Mouse (Mus musculus): ENCODE data around the gene Snx20. TPM values are rescaled to one million over a fixed set of nuclear protein-coding genes. Genes with fewer than 3 reads are reported as not detected.
"Not testable (repeated sequence)": the region's sequence is repeated elsewhere in the genome, so short reads cannot be mapped to it uniquely, and the experiment has no call there.

Snx20 gene
- polyA plus RNA-seq, 1 experiment from 2014 or later, result 2.1 TPM

- no peaks in the 10 kb centered on the region for H3K27me3 ChIP-seq (ENCODE audit: control insufficient read depth, insufficient read depth, low read length)
- no peak overlapping the region for H3K27ac ChIP-seq (ENCODE audit: low read depth, low read length)
- no peak overlapping the region for H3K9ac ChIP-seq (ENCODE audit: low read depth, low read length)
- no peaks in the 10 kb centered on the region for H3K9me3 ChIP-seq (ENCODE audit: control insufficient read depth, low read length)
- ATAC-seq (ENCODE audit: low FRiP score), result no peak
- H3K4me2 ChIP-seq (replicated peaks; ENCODE audit: low read depth, low read length), result no peak overlapping the region
- H3K36me3 ChIP-seq (ENCODE audit: control insufficient read depth, insufficient read depth, low read length), result no peaks in the 10 kb centered on the region
- no peak overlapping the region for H3K4me3 ChIP-seq (ENCODE audit: low read depth, low read length)
- DNase-seq (ENCODE audit: low spot score), result no peak
- WGBS, result 65% methylated on average over 6 of the region's 6 CpGs
- 0 out of 2 replicates have a peak, but pooled peaks cover 3% of the 10 kb centered on the region for H3K4me1 ChIP-seq (replicated peaks; ENCODE audit: control insufficient read depth, insufficient read depth, low read length)
Observed at GRCm38 (mm10) chr8:88670782-88671181, 34.9 kb upstream of the Snx20 start.

GRCm38 (mm10) chr8:88668400-88669086 lies 32.6 kb upstream of the Snx20 start:
- 66% methylated on average over 11 of the region's 14 CpGs for WGBS
- Histone ChIP-seq H3K36me3 (ENCODE audit: control insufficient read depth, insufficient read depth, low read length) (no peaks in the 10 kb centered on the region), H3K9ac (ENCODE audit: low read depth, low read length) (no peak overlapping the region), H3K27ac (ENCODE audit: low read depth, low read length) (no peak overlapping the region), H3K27me3 (ENCODE audit: control insufficient read depth, insufficient read depth, low read length) (no peaks in the 10 kb centered on the region), H3K9me3 (ENCODE audit: control insufficient read depth, low read length) (no peaks in the 10 kb centered on the region), H3K4me2 (replicated peaks; ENCODE audit: low read depth, low read length) (no peak overlapping the region), H3K4me1 (replicated peaks; ENCODE audit: control insufficient read depth, insufficient read depth, low read length) (0 out of 2 replicates have a peak, but pooled peaks cover 3% of the 10 kb centered on the region), H3K4me3 (ENCODE audit: low read depth, low read length) (no peak overlapping the region)
- no peak for DNase-seq (ENCODE audit: low spot score)
- no peak for ATAC-seq (ENCODE audit: low FRiP score)

GRCm38 (mm10) chr8:88666435-88666834 lies 30.5 kb upstream of the Snx20 start:
- Histone ChIP-seq H3K9me3 (ENCODE audit: control insufficient read depth, low read length) (no peaks in the 10 kb centered on the region), H3K4me2 (replicated peaks; ENCODE audit: low read depth, low read length) (no peak overlapping the region), H3K4me1 (replicated peaks; ENCODE audit: control insufficient read depth, insufficient read depth, low read length) (0 out of 2 replicates have a peak, but pooled peaks cover 3% of the 10 kb centered on the region), H3K36me3 (ENCODE audit: control insufficient read depth, insufficient read depth, low read length) (no peaks in the 10 kb centered on the region), H3K9ac (ENCODE audit: low read depth, low read length) (no peak overlapping the region), H3K27ac (ENCODE audit: low read depth, low read length) (no peak overlapping the region), H3K27me3 (ENCODE audit: control insufficient read depth, insufficient read depth, low read length) (no peaks in the 10 kb centered on the region), H3K4me3 (ENCODE audit: low read depth, low read length) (no peak overlapping the region)
- 75% methylated on average over 1 of the region's 1 CpGs for WGBS
- ATAC-seq (ENCODE audit: low FRiP score) (no peak), DNase-seq (ENCODE audit: low spot score) (no peak)

- Histone ChIP-seq H3K4me3 (ENCODE audit: low read depth, low read length) (no peak overlapping the region), H3K27ac (ENCODE audit: low read depth, low read length) (no peak overlapping the region), H3K9me3 (ENCODE audit: control insufficient read depth, low read length) (no peaks in the 10 kb centered on the region), H3K36me3 (ENCODE audit: control insufficient read depth, insufficient read depth, low read length) (no peaks in the 10 kb centered on the region), H3K27me3 (ENCODE audit: control insufficient read depth, insufficient read depth, low read length) (no peaks in the 10 kb centered on the region), H3K4me1 (replicated peaks; ENCODE audit: control insufficient read depth, insufficient read depth, low read length) (0 out of 2 replicates have a peak, but pooled peaks cover 3% of the 10 kb centered on the region), H3K4me2 (replicated peaks; ENCODE audit: low read depth, low read length) (no peak overlapping the region), H3K9ac (ENCODE audit: low read depth, low read length) (no peak overlapping the region)
- WGBS, result 94% methylated on average over 19 of the region's 19 CpGs
- DNase-seq (ENCODE audit: low spot score) (no peak), ATAC-seq (ENCODE audit: low FRiP score) (no peak)
Observed at GRCm38 (mm10) chr8:88664947-88665346, 29.0 kb upstream of the Snx20 start.

GRCm38 (mm10) chr8:88664121-88664520 lies 28.2 kb upstream of the Snx20 start:
- H3K9ac ChIP-seq (ENCODE audit: low read depth, low read length), result no peak overlapping the region
- no peak overlapping the region for H3K4me3 ChIP-seq (ENCODE audit: low read depth, low read length)
- H3K4me2 ChIP-seq (replicated peaks; ENCODE audit: low read depth, low read length), result no peak overlapping the region
- 0 out of 2 replicates have a peak, but pooled peaks cover 3% of the 10 kb centered on the region for H3K4me1 ChIP-seq (replicated peaks; ENCODE audit: control insufficient read depth, insufficient read depth, low read length)
- no peaks in the 10 kb centered on the region for H3K27me3 ChIP-seq (ENCODE audit: control insufficient read depth, insufficient read depth, low read length)
- no peaks in the 10 kb centered on the region for H3K9me3 ChIP-seq (ENCODE audit: control insufficient read depth, low read length)
- ATAC-seq (ENCODE audit: low FRiP score) (no peak), DNase-seq (ENCODE audit: low spot score) (no peak)
- no peak overlapping the region for H3K27ac ChIP-seq (ENCODE audit: low read depth, low read length)
- WGBS, result 73% methylated on average over 16 of the region's 16 CpGs
- H3K36me3 ChIP-seq (ENCODE audit: control insufficient read depth, insufficient read depth, low read length), result no peaks in the 10 kb centered on the region

GRCm38 (mm10) chr8:88662401-88662821 lies 26.5 kb upstream of the Snx20 start:
- H3K9ac ChIP-seq (ENCODE audit: low read depth, low read length), result no peak overlapping the region
- no peak overlapping the region for H3K4me3 ChIP-seq (ENCODE audit: low read depth, low read length)
- 79% methylated on average over 6 of the region's 6 CpGs for WGBS
- no peak overlapping the region for H3K27ac ChIP-seq (ENCODE audit: low read depth, low read length)
- no peaks in the 10 kb centered on the region for H3K27me3 ChIP-seq (ENCODE audit: control insufficient read depth, insufficient read depth, low read length)
- no peaks in the 10 kb centered on the region for H3K9me3 ChIP-seq (ENCODE audit: control insufficient read depth, low read length)
- H3K4me1 ChIP-seq (replicated peaks; ENCODE audit: control insufficient read depth, insufficient read depth, low read length), result no peaks in the 10 kb centered on the region
- ATAC-seq (ENCODE audit: low FRiP score), result no peak
- H3K4me2 ChIP-seq (replicated peaks; ENCODE audit: low read depth, low read length), result no peak overlapping the region
- DNase-seq (ENCODE audit: low spot score), result no peak
- no peaks in the 10 kb centered on the region for H3K36me3 ChIP-seq (ENCODE audit: control insufficient read depth, insufficient read depth, low read length)

GRCm38 (mm10) chr8:88659873-88660272 lies 23.9 kb upstream of the Snx20 start:
- no peak overlapping the region for H3K4me2 ChIP-seq (replicated peaks; ENCODE audit: low read depth, low read length)
- DNase-seq (ENCODE audit: low spot score), result no peak
- no peaks in the 10 kb centered on the region for H3K27me3 ChIP-seq (ENCODE audit: control insufficient read depth, insufficient read depth, low read length)
- no peaks in the 10 kb centered on the region for H3K9me3 ChIP-seq (ENCODE audit: control insufficient read depth, low read length)
- H3K27ac ChIP-seq (ENCODE audit: low read depth, low read length), result no peak overlapping the region
- H3K9ac ChIP-seq (ENCODE audit: low read depth, low read length), result no peak overlapping the region
- 91% methylated on average over 3 of the region's 3 CpGs for WGBS
- no peaks in the 10 kb centered on the region for H3K36me3 ChIP-seq (ENCODE audit: control insufficient read depth, insufficient read depth, low read length)
- no peak overlapping the region for H3K4me3 ChIP-seq (ENCODE audit: low read depth, low read length)
- ATAC-seq (ENCODE audit: low FRiP score), result no peak
- no peaks in the 10 kb centered on the region for H3K4me1 ChIP-seq (replicated peaks; ENCODE audit: control insufficient read depth, insufficient read depth, low read length)

GRCm38 (mm10) chr8:88655334-88655733 lies 19.4 kb upstream of the Snx20 start:
- Histone ChIP-seq H3K36me3 (ENCODE audit: control insufficient read depth, insufficient read depth, low read length) (no peaks in the 10 kb centered on the region), H3K4me1 (replicated peaks; ENCODE audit: control insufficient read depth, insufficient read depth, low read length) (no peaks in the 10 kb centered on the region), H3K9me3 (ENCODE audit: control insufficient read depth, low read length) (no peaks in the 10 kb centered on the region), H3K4me2 (replicated peaks; ENCODE audit: low read depth, low read length) (no peak overlapping the region), H3K9ac (ENCODE audit: low read depth, low read length) (no peak overlapping the region), H3K27ac (ENCODE audit: low read depth, low read length) (no peak overlapping the region), H3K4me3 (ENCODE audit: low read depth, low read length) (no peak overlapping the region), H3K27me3 (ENCODE audit: control insufficient read depth, insufficient read depth, low read length) (no peaks in the 10 kb centered on the region)
- ATAC-seq (ENCODE audit: low FRiP score) (no peak), DNase-seq (ENCODE audit: low spot score) (no peak)

GRCm38 (mm10) chr8:88651122-88651521 lies 15.2 kb upstream of the Snx20 start:
- H3K27ac ChIP-seq (ENCODE audit: low read depth, low read length); H3K9ac ChIP-seq (ENCODE audit: low read depth, low read length); H3K4me3 ChIP-seq (ENCODE audit: low read depth, low read length); H3K27me3 ChIP-seq (ENCODE audit: control insufficient read depth, insufficient read depth, low read length); H3K4me2 ChIP-seq (replicated peaks; ENCODE audit: low read depth, low read length); H3K9me3 ChIP-seq (ENCODE audit: control insufficient read depth, low read length); H3K4me1 ChIP-seq (replicated peaks; ENCODE audit: control insufficient read depth, insufficient read depth, low read length); ATAC-seq (ENCODE audit: low FRiP score); DNase-seq (ENCODE audit: low spot score); H3K36me3 ChIP-seq (ENCODE audit: control insufficient read depth, insufficient read depth, low read length): not testable (repeated sequence)
- WGBS, result 79% methylated on average over 4 of the region's 4 CpGs
